Mouse (Mus musculus) urinary bladder, postnatal 36 days (tissue): ENCODE measurements at regions not wholly inside any gene's neighbourhood (a gene's known extent, or its start where the extent isn't known, plus 50 kb on each side); places are given as distances from the start of the nearest gene placed in this dataset.

ENCODE experiments used
- DNase-seq, 2 experiments: peaks; one replicate each; pipeline ENCODE4 v3.0.0; 2022; ENCODE audit warnings: low spot score in 2 of 2, mixed read lengths in 1 of 2

GRCm38 (mm10) chr13:41694749-41695419, 89.2 kb downstream of the Tmem170b start:
- DNase-seq, result no peak

DNA sequence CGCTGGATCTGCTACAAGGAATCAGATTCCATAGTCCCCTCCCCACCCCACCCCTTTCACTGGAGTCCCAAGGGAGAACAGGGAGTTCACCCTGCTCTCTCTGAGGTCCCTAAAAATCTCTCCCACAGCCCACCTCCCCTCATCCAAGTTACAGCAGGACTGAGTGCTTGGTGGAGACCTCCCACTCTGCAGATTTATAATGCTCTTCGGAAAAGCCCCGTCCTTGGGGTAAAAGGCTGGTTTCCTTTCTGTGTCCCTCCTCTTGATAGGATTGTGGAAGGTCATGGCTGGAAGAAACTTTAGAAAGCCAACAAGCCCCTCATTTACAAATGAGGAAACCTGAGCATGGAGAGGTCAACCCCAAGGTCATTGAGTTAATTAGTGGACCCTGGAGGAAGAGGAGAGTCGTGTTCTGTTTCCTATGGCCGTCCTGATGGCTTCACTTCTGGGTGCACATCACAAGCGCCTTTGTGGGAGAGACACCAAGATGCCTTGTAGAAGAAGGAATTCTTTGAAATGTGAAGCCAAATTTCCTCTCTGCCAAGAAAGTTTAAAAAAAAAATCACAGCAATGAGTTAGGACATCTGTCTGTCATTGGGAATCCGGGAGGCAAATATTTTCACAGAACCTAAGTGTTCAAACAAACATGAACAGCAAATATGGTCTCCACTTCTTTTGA, 91.2 kb downstream of the Tmem170b start:
- no peak for DNase-seq

- DNase-seq, result no peak
Measured at GRCm38 (mm10) chr13:41701345-41701744, 95.6 kb downstream of the Tmem170b start.

GRCm38 (mm10) chr13:41701829-41702231, 96.1 kb downstream of the Tmem170b start:
- DNase-seq, result no peak

- no peak for DNase-seq
Measured at GRCm38 (mm10) chr13:41703196-41703595, 97.5 kb downstream of the Tmem170b start.

DNA sequence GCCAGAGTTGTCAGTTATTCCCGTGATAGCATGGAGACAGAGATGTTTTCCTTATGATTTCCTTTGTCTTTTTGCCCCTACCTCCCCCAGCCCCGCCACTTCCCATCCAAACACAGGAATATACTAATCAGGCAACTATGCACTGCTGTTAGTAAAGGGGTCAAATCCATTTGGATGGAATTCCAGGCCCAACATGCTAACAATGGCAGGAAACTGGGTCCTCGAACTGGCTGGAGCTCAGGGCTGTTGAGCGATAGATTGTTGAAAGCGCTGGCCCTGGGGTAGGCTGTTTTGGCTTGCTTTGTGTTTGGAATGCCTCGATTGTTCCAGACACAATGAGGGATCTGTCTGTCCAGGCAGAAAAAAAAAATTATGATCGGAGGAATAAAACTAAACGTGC, 97.9 kb downstream of the Tmem170b start:
- DNase-seq, result no peak

GRCm38 (mm10) chr13:41704806-41705205, 99.1 kb downstream of the Tmem170b start:
- DNase-seq, result no peak

GRCm38 (mm10) chr13:41705636-41706035, 99.9 kb downstream of the Tmem170b start:
- DNase-seq, result no peak

- DNase-seq, result no peak
Measured at GRCm38 (mm10) chr13:41707811-41708210, 102.1 kb downstream of the Tmem170b start.

- DNase-seq, result no peak
Measured at GRCm38 (mm10) chr13:41709071-41709470, 103.4 kb downstream of the Tmem170b start.

DNA sequence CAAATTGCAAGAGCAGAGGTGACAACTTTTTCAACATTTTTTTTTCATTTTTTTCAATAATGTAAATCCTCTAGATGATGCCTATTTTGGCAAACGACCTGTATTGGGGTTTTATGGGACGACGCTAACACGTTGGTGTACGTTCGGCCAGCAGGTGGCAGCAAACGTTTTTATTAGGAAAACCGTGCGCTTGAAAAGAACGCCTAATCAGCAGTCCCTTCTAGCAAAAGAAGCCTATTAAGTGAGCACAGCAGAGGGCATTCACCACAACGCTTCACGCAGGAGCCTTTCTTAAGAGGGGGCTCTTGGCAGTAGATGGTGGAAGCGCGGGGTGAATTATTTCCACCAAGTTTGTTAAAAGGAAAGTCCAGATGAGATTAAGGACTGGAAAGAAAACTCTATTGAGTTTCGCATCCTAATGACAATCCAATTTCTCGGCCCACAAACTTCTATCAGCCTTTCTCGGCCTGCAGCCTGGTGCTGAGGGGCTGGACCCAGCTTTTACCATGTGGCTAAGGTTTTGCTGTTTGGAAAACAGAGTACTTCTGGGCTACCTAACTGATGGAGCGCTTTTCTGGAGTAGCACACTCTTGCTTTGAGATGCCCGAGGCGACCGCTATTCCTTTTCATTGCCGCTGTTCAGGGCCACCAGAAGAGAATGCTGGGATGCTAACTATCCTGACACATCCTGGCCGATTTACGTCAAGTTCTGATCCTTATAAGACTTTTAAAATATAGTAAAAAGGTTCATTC, 103.9 kb downstream of the Tmem170b start:
- peak; percentile 71 to 87 for DNase-seq

- no peak for DNase-seq
Measured at GRCm38 (mm10) chr13:41712616-41713015, 106.9 kb downstream of the Tmem170b start.
